Mouse (Mus musculus) liver, postnatal 0 days (tissue): ENCODE measurements around the gene Kif1b.

Source experiments
- CTCF ChIP-seq: sonication (generic); IDR thresholded peaks from 2 replicates; pipeline ENCODE4 v1.5.1; 2016; ENCODE audit warnings: antibody characterized with exemption, low read depth
- EP300 ChIP-seq: IDR thresholded peaks from 2 replicates; pipeline ENCODE4 v1.6.1; 2016; ENCODE audit warnings: antibody characterized with exemption, low read depth, mild to moderate bottlenecking

- TF ChIP-seq CTCF: no peak
- no peak for TF ChIP-seq EP300
Observed at GRCm38 (mm10) chr4:149255277-149256270, 51.9 kb downstream of the Kif1b start.
